Mouse (Mus musculus) left cerebral cortex, postnatal 4 days (tissue): Measurements from ENCODE around the gene Pgr15l. TPM values are rescaled to one million over a fixed set of nuclear protein-coding genes. Genes with fewer than 3 reads are reported as not detected.
A peak's percentile ranks its signal among the peaks of the same experiment; 100 is the strongest.

ENCODE experiments used
- DNase-seq: peaks from one replicate; pipeline ENCODE4 v3.0.0-alpha.2; 2022
- intact Hi-C: fragments of 180-260 bp; cut with DNase I; formaldehyde crosslinking; loops from one replicate; pipeline ENCODE4 v1.15.1; 2025
- total RNA-seq, 2 experiments: library from RNA; stranded (reverse); gene quantifications; 2 replicates each; pipeline ENCODE4 v1.2.3; 2021

Pgr15l gene
- under 1 TPM; 0.12 to 0.34 TPM for total RNA-seq

- peak; percentile 6 for DNase-seq
- intact Hi-C loops, result no loop called here
These were observed at the start of gene Pgr15l for GRCm38 (mm10) chrX:97072369-97072768. Gene Pgr15l (plus strand): TSS chrX:97072596.

- intact Hi-C loops, result no loop called here
- DNase-seq, result no peak
These were observed 44.9 kb upstream of the Pgr15l start for GRCm38 (mm10) chrX:97027540-97027939.

DNA sequence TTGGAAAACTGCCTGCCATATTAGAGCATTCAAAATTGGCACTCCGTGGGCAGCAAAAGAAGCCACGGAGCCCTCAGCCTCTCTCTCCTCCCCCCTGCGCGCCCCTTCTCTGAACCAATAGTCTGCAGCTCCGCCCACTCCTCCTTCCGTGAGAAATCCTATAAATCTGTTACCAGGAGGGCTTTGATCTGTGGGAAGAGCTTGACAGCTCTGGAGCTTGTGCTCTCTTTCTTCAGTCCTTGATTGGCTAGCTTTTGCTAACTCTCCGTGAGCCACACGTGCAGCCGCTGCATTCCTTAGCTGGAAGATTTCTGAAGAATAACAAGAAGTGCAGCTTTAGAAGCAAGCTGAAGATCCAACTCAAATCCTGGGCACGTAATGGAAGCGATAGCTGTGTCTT, 2.6 kb upstream of the Pgr15l start:
- intact Hi-C loops, result no loop called here
- peak; percentile 30 for DNase-seq
